Mouse (Mus musculus): ENCODE measurements at regions not wholly inside any gene's neighbourhood (a gene's known extent, or its start where the extent isn't known, plus 50 kb on each side); places are given as distances from the start of the nearest gene placed in this dataset.

- no peak for DNase-seq (ENCODE audit: low read depth)
Observed at GRCm38 (mm10) chr12:77589416-77589815, 351.5 kb downstream of the Fut8 start.

- DNase-seq (ENCODE audit: low read depth) = no peak
Observed at GRCm38 (mm10) chr12:77594092-77594491, 356.2 kb downstream of the Fut8 start.

- no peak for DNase-seq (ENCODE audit: low read depth)
Observed at GRCm38 (mm10) chr12:77594657-77595056, 356.7 kb downstream of the Fut8 start.

GRCm38 (mm10) chr12:77595821-77596220 lies 357.9 kb downstream of the Fut8 start:
- DNase-seq (ENCODE audit: low read depth) = no peak

- DNase-seq (ENCODE audit: low read depth) = no peak
Observed at GRCm38 (mm10) chr12:77596676-77597075, 358.8 kb downstream of the Fut8 start.

GRCm38 (mm10) chr12:77597627-77598333 lies 359.9 kb downstream of the Fut8 start:
- DNase-seq (ENCODE audit: low read depth) = no peak

GRCm38 (mm10) chr12:77598334-77598715 lies 360.4 kb downstream of the Fut8 start:
- no peak for DNase-seq (ENCODE audit: low read depth)

- no peak for DNase-seq (ENCODE audit: low read depth)
Observed at GRCm38 (mm10) chr12:77599391-77599790, 361.5 kb downstream of the Fut8 start.

GRCm38 (mm10) chr12:77603832-77604501 lies 366.0 kb downstream of the Fut8 start:
- no peak for DNase-seq (ENCODE audit: low read depth)

- DNase-seq (ENCODE audit: low read depth) = no peak
Observed at GRCm38 (mm10) chr12:77617552-77617951, 379.6 kb downstream of the Fut8 start.

GRCm38 (mm10) chr12:77622243-77622642 lies 384.3 kb downstream of the Fut8 start:
- no peak for DNase-seq (ENCODE audit: low read depth)

GRCm38 (mm10) chr12:77624323-77624722 lies 386.4 kb downstream of the Fut8 start:
- peak; percentile 2 for DNase-seq (ENCODE audit: low read depth)

- DNase-seq (ENCODE audit: low read depth) = no peak
Observed at GRCm38 (mm10) chr12:77628358-77628850, 390.5 kb downstream of the Fut8 start.

GRCm38 (mm10) chr12:77633981-77634650 lies 396.2 kb downstream of the Fut8 start:
- DNase-seq (ENCODE audit: low read depth) = no peak

GRCm38 (mm10) chr12:77638266-77638665 lies 400.3 kb downstream of the Fut8 start:
- DNase-seq (ENCODE audit: low read depth) = no peak

GRCm38 (mm10) chr12:77642336-77642735 lies 404.4 kb downstream of the Fut8 start:
- no peak for DNase-seq (ENCODE audit: low read depth)

GRCm38 (mm10) chr12:77647841-77648240 lies 409.9 kb downstream of the Fut8 start:
- no peak for DNase-seq (ENCODE audit: low read depth)

GRCm38 (mm10) chr12:77654282-77654681 lies 416.4 kb downstream of the Fut8 start:
- DNase-seq (ENCODE audit: low read depth) = no peak

GRCm38 (mm10) chr12:77657060-77657459 lies 419.1 kb downstream of the Fut8 start:
- DNase-seq (ENCODE audit: low read depth) = no peak

- DNase-seq (ENCODE audit: low read depth) = no peak
Observed at GRCm38 (mm10) chr12:77657878-77658277, 420.0 kb downstream of the Fut8 start.

- no peak for DNase-seq (ENCODE audit: low read depth)
Observed at GRCm38 (mm10) chr12:77663180-77663579, 425.3 kb downstream of the Fut8 start.

GRCm38 (mm10) chr12:77663665-77664374 lies 425.9 kb downstream of the Fut8 start:
- no peak for DNase-seq (ENCODE audit: low read depth)

Measured in induced T-regulatory cell, adult 2 months (primary cell).